Mouse (Mus musculus): Measurements from ENCODE around the gene Erp44.

DNA sequence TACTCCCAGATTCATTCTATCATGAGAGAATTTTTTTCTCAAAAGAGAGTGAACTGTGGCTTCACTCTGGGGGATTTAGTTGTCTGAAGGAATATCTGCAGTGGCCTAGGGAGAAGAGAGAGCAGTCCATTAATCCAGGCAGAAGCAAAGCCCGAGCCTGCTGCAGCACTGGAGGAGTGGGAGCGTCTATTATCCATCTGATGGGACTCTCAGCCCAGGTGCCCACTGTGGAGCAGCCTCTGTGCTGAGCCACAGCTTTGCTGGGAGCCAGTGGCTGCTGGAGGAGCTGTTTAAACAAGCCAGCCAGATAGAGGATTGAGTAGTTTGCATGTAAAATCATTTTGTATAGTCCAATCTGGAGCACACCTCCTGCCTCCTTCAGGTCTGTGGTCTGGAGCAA is 98.4 kb downstream of the Erp44 start:
- no peak for TF ChIP-seq ZNF384 (IDR thresholded peaks at IDR 0.05; ENCODE audit: low read depth, low read length)
- no peak for TF ChIP-seq ZC3H11A (IDR thresholded peaks at IDR 0.05; ENCODE audit: borderline replicate concordance, low read depth, low read length)

Measured in ES-E14 (cell line).